Mouse (Mus musculus) hindbrain, embryonic 13.5 days (tissue): Measurements from ENCODE around the gene Cbx8. TPM values are rescaled to one million over a fixed set of nuclear protein-coding genes. Genes with fewer than 3 reads are reported as not detected.

Experiments
- ATAC-seq: fragments of 200-750 bp; cut with Nextera tagmentation; 2 replicates; pipeline ENCODE4 v1.8.0; 2017; ENCODE audit warnings: moderate TSS enrichment; ENCODE audit not compliant: low FRiP score
- H3K27ac ChIP-seq: fragments of 300-500 bp; sonication (generic); 2 replicates; pipeline ENCODE4 v1.5.1; 2015; ENCODE audit warnings: inconsistent platforms, mild to moderate bottlenecking, moderate library complexity
- H3K27me3 ChIP-seq: fragments of 300-500 bp; sonication (generic); 2 replicates; pipeline ENCODE4 v1.6.1; 2015; ENCODE audit warnings: mild to moderate bottlenecking, inconsistent platforms
- H3K36me3 ChIP-seq: fragments of 300-500 bp; sonication (generic); 2 replicates; pipeline ENCODE4 v1.6.1; 2015; ENCODE audit warnings: mild to moderate bottlenecking, inconsistent platforms
- H3K4me1 ChIP-seq: fragments of 300-500 bp; sonication (generic); replicated peaks from 2 replicates; pipeline ENCODE4 v1.6.1; 2015; ENCODE audit warnings: inconsistent platforms
- H3K4me2 ChIP-seq: fragments of 300-500 bp; sonication (generic); 2 replicates; pipeline ENCODE4 v1.6.1; 2015; ENCODE audit warnings: inconsistent platforms, mild to moderate bottlenecking, moderate library complexity
- H3K4me3 ChIP-seq: fragments of 300-500 bp; sonication (generic); 2 replicates; pipeline ENCODE4 v1.5.1; 2015; ENCODE audit warnings: mild to moderate bottlenecking, inconsistent platforms
- H3K9ac ChIP-seq: fragments of 300-500 bp; sonication (generic); 2 replicates; pipeline ENCODE4 v1.6.1; 2015; ENCODE audit warnings: mild to moderate bottlenecking, inconsistent platforms
- H3K9me3 ChIP-seq: fragments of 300-500 bp; sonication (generic); 2 replicates; pipeline ENCODE4 v1.6.1; 2016; ENCODE audit warnings: inconsistent platforms
- WGBS: fragments of 180-500 bp; shearing (Covaris S2); methylation state at CpG from one replicate; pipeline ENCODE4 v1.1.7; 2015; 5-methylcytosine and 5-hydroxymethylcytosine counted together
- polyA plus RNA-seq: library from polyadenylated mRNA; unstranded; fragments of >200 nt; fragmentation: Nextera tagmentation; extraction: Ambion mirVana; gene quantifications from 2 replicates; pipeline ENCODE4 v1.2.1, GENCODE M21; 2015

Cbx8 gene
- polyA plus RNA-seq, 1 experiment from 2014 or later = 11.1 TPM

GRCm38 (mm10) chr11:119042466-119043272 is 1.9 kb upstream of the Cbx8 start:
- H3K4me3 ChIP-seq = no peak overlapping the region
- no peak for ATAC-seq
- H3K9me3 ChIP-seq = no peaks in the 10 kb centered on the region
- H3K4me2 ChIP-seq = no peak overlapping the region
- H3K27ac ChIP-seq = no peak overlapping the region
- H3K9ac ChIP-seq = no peak overlapping the region
- peaks cover 84% of the 10 kb centered on the region for H3K27me3 ChIP-seq
- H3K4me1 ChIP-seq = peaks cover 70% of the 10 kb centered on the region
- under 1% methylated on average over 52 of the region's 52 CpGs for WGBS
- peaks cover 7% of the 10 kb centered on the region for H3K36me3 ChIP-seq

GRCm38 (mm10) chr11:119041750-119042465 is 1.1 kb upstream of the Cbx8 start:
- ATAC-seq = peak; percentile 3
- H3K27ac ChIP-seq = peak overlapping the region; percentile 94; the same call in 1 of the 2 replicates

GRCm38 (mm10) chr11:119041325-119041716 is 552 bp upstream of the Cbx8 start:
- peaks cover 69% of the 10 kb centered on the region for H3K4me1 ChIP-seq
- peaks cover 82% of the 10 kb centered on the region for H3K27me3 ChIP-seq
- peak; percentile 67 for ATAC-seq

More at GRCm38 (mm10) chr11:119041750-119042465, 1.1 kb upstream of the Cbx8 start:
- Histone ChIP-seq H3K4me2 (peak overlapping the region; percentile 86), H3K27me3 (peaks cover 84% of the 10 kb centered on the region), H3K4me1 (peaks cover 70% of the 10 kb centered on the region), H3K9me3 (no peaks in the 10 kb centered on the region), H3K4me3 (peak overlapping the region; percentile 74), H3K36me3 (peaks cover 7% of the 10 kb centered on the region), H3K9ac (peak overlapping the region; percentile 85)
- under 1% methylated on average over 31 of the region's 31 CpGs for WGBS

GRCm38 (mm10) chr11:119039732-119040512 is 847 bp downstream of the Cbx8 start:
- 5% methylated on average over 21 of the region's 21 CpGs for WGBS
- Histone ChIP-seq H3K27me3 (peaks cover 82% of the 10 kb centered on the region), H3K4me3 (peak overlapping the region; percentile 74), H3K4me2 (peak overlapping the region; percentile 80), H3K36me3 (peaks cover 7% of the 10 kb centered on the region), H3K9me3 (no peaks in the 10 kb centered on the region), H3K4me1 (peaks cover 78% of the 10 kb centered on the region), H3K9ac (peak overlapping the region; percentile 89), H3K27ac (peak overlapping the region; percentile 91)
- ATAC-seq = no peak

More at GRCm38 (mm10) chr11:119041325-119041716, 552 bp upstream of the Cbx8 start:
- H3K9me3 ChIP-seq = no peaks in the 10 kb centered on the region
- H3K4me3 ChIP-seq = peak overlapping the region; percentile 74
- H3K27ac ChIP-seq = peak overlapping the region; percentile 94
- H3K4me2 ChIP-seq = peak overlapping the region; percentile 86
- WGBS = under 1% methylated on average over 31 of the region's 31 CpGs
- H3K36me3 ChIP-seq = peaks cover 7% of the 10 kb centered on the region
- H3K9ac ChIP-seq = peak overlapping the region; percentile 85

- H3K9ac ChIP-seq = peak overlapping the region; percentile 89
- H3K27me3 ChIP-seq = peaks cover 82% of the 10 kb centered on the region
- H3K4me3 ChIP-seq = peak overlapping the region; percentile 11; the same call in 1 of the 2 replicates
- no peaks in the 10 kb centered on the region for H3K9me3 ChIP-seq
- peaks cover 7% of the 10 kb centered on the region for H3K36me3 ChIP-seq
- ATAC-seq = no peak
- no peak overlapping the region for H3K27ac ChIP-seq
- H3K4me2 ChIP-seq = peak overlapping the region; percentile 80; the same call in 1 of the 2 replicates
- WGBS = 30% methylated on average over 22 of the region's 22 CpGs
- peaks cover 80% of the 10 kb centered on the region for H3K4me1 ChIP-seq
These were observed 1.9 kb downstream of the Cbx8 start for GRCm38 (mm10) chr11:119038744-119039484.

GRCm38 (mm10) chr11:119037780-119038401 is 2.9 kb downstream of the Cbx8 start:
- H3K9ac ChIP-seq = peak overlapping the region; percentile 68
- peaks cover 82% of the 10 kb centered on the region for H3K27me3 ChIP-seq
- peak overlapping the region; percentile 70 for H3K4me2 ChIP-seq
- H3K4me1 ChIP-seq = peaks cover 82% of the 10 kb centered on the region
- H3K4me3 ChIP-seq = peak overlapping the region; percentile 43
- H3K27ac ChIP-seq = no peak overlapping the region
- 8% methylated on average over 18 of the region's 18 CpGs for WGBS
- peaks cover 7% of the 10 kb centered on the region for H3K36me3 ChIP-seq
- H3K9me3 ChIP-seq = no peaks in the 10 kb centered on the region
- ATAC-seq = no peak

GRCm38 (mm10) chr11:119036934-119037779 is 3.6 kb downstream of the Cbx8 start:
- Histone ChIP-seq H3K9ac (peak overlapping the region; percentile 68), H3K27me3 (peaks cover 74% of the 10 kb centered on the region), H3K4me3 (peak overlapping the region; percentile 43), H3K36me3 (peaks cover 7% of the 10 kb centered on the region), H3K9me3 (no peaks in the 10 kb centered on the region), H3K4me2 (peak overlapping the region; percentile 70), H3K27ac (no peak overlapping the region), H3K4me1 (peaks cover 76% of the 10 kb centered on the region)
- WGBS = 3% methylated on average over 57 of the region's 57 CpGs
- ATAC-seq = no peak

- Histone ChIP-seq H3K9ac (no peak overlapping the region), H3K4me3 (0 out of 2 replicates have a peak overlapping the region, but pooled peaks have one; percentile 43), H3K36me3 (peaks cover 7% of the 10 kb centered on the region), H3K27ac (no peak overlapping the region), H3K4me2 (0 out of 2 replicates have a peak overlapping the region, but pooled peaks have one; percentile 2), H3K4me1 (peaks cover 69% of the 10 kb centered on the region), H3K9me3 (no peaks in the 10 kb centered on the region), H3K27me3 (peaks cover 67% of the 10 kb centered on the region)
- no peak for ATAC-seq
- WGBS = 1% methylated on average over 15 of the region's 15 CpGs
These were observed 4.3 kb downstream of the Cbx8 start for GRCm38 (mm10) chr11:119036447-119036846.

GRCm38 (mm10) chr11:119035686-119036165 is 5.0 kb downstream of the Cbx8 start:
- Histone ChIP-seq H3K36me3 (peaks cover 10% of the 10 kb centered on the region), H3K4me3 (peak overlapping the region; percentile 14), H3K4me1 (peaks cover 67% of the 10 kb centered on the region), H3K4me2 (peak overlapping the region; percentile 18; the same call in 1 of the 2 replicates), H3K27me3 (peaks cover 66% of the 10 kb centered on the region), H3K27ac (no peak overlapping the region), H3K9ac (no peak overlapping the region), H3K9me3 (no peaks in the 10 kb centered on the region)
- WGBS = 2% methylated on average over 21 of the region's 21 CpGs
- no peak for ATAC-seq

- Histone ChIP-seq H3K9ac (no peak overlapping the region), H3K4me3 (peak overlapping the region; percentile 14), H3K9me3 (no peaks in the 10 kb centered on the region), H3K27ac (no peak overlapping the region), H3K27me3 (peaks cover 66% of the 10 kb centered on the region), H3K36me3 (peaks cover 15% of the 10 kb centered on the region), H3K4me1 (peaks cover 66% of the 10 kb centered on the region), H3K4me2 (peak overlapping the region; percentile 44)
- ATAC-seq = no peak
- WGBS = 1% methylated on average over 21 of the region's 21 CpGs
These were observed 5.6 kb downstream of the Cbx8 start for GRCm38 (mm10) chr11:119035094-119035685.
